26 mouse cellular contexts compared by ENCODE assay signal in genomic region chr3:100857139-100857538, GRCm38 (mm10). TPM values are rescaled to one million over a fixed set of nuclear protein-coding genes. Genes with fewer than 3 reads are reported as not detected.
DNase-seq lines count a peak whose midpoint lies in the region; ATAC-seq and TF ChIP-seq lines count a peak whose summit lies in the region.
"Had no signal": no experiment of that assay in that cellular context is flagged by ENCODE, and none has a peak within 500 bp of the region (broad histone marks: within the 10 kb centered on the region; RNA-seq: fewer than 3 reads in every experiment).

No protein-coding gene starts in this region.

- H3K4me1 ChIP-seq in embryonic facial prominence, embryonic 13.5 days, result peaks cover 11% of the 10 kb centered on the region; the same call in 1 of the 2 replicates
- H3K4me1 ChIP-seq in embryonic facial prominence, embryonic 10.5 days, result peaks cover 7% of the 10 kb centered on the region; the same call in 1 of the 2 replicates
- no peaks in the 10 kb centered on the region for H3K4me1 ChIP-seq in kidney, postnatal 0 days (replicated peaks; ENCODE audit: insufficient read depth, low read length)
- H3K4me1 ChIP-seq in forebrain, embryonic 15.5 days, result peaks cover 9% of the 10 kb centered on the region

- no peak for ATAC-seq in embryonic facial prominence, embryonic 13.5 days (ENCODE audit: insufficient number of reproducible peaks, insufficient read depth, low FRiP score, low TSS enrichment, low read depth)
- ATAC-seq in kidney, postnatal 0 days (replicated peaks; ENCODE audit: low FRiP score, low read depth), result no peak
- ATAC-seq in forebrain, embryonic 15.5 days (replicated peaks), result no peak
- ATAC-seq: forebrain, postnatal 0 days had no signal

- TF ChIP-seq CTCF in kidney, postnatal 0 days (IDR thresholded peaks at IDR 0.05; ENCODE audit: low read depth), result no peak

- H3K36me3 ChIP-seq in embryonic facial prominence, embryonic 13.5 days, result no peaks in the 10 kb centered on the region
- H3K36me3 ChIP-seq in embryonic facial prominence, embryonic 10.5 days (replicated peaks), result no peaks in the 10 kb centered on the region
- no peaks in the 10 kb centered on the region for H3K36me3 ChIP-seq in kidney, postnatal 0 days (ENCODE audit: insufficient read depth, low read length)
- no peaks in the 10 kb centered on the region for H3K36me3 ChIP-seq in forebrain, embryonic 15.5 days
- H3K36me3 ChIP-seq: hindbrain, embryonic 13.5 days had no signal

- H3K27ac ChIP-seq in embryonic facial prominence, embryonic 13.5 days, result peak overlapping the region; percentile 51; the same call in 1 of the 2 replicates
- no peak overlapping the region for H3K27ac ChIP-seq in embryonic facial prominence, embryonic 10.5 days (replicated peaks)
- no peak overlapping the region for H3K27ac ChIP-seq in kidney, postnatal 0 days
- H3K27ac ChIP-seq in forebrain, embryonic 15.5 days (replicated peaks), result no peak overlapping the region
- H3K27ac ChIP-seq: heart, adult 2 months; hindbrain, embryonic 13.5 days had no signal

- no peak overlapping the region for H3K4me3 ChIP-seq in embryonic facial prominence, embryonic 13.5 days
- H3K4me3 ChIP-seq in embryonic facial prominence, embryonic 10.5 days, result no peak overlapping the region
- no peak overlapping the region for H3K4me3 ChIP-seq in kidney, postnatal 0 days (replicated peaks; ENCODE audit: low read depth, low read length)
- no peak overlapping the region for H3K4me3 ChIP-seq in forebrain, embryonic 15.5 days
- H3K4me3 ChIP-seq: heart, adult 2 months; hindbrain, embryonic 13.5 days had no signal

- no peaks in the 10 kb centered on the region for H3K9me3 ChIP-seq in embryonic facial prominence, embryonic 13.5 days
- H3K9me3 ChIP-seq in embryonic facial prominence, embryonic 10.5 days, result no peaks in the 10 kb centered on the region
- no peaks in the 10 kb centered on the region for H3K9me3 ChIP-seq in kidney, postnatal 0 days (replicated peaks; ENCODE audit: low read length)
- H3K9me3 ChIP-seq in forebrain, embryonic 15.5 days, result no peaks in the 10 kb centered on the region
- H3K9me3 ChIP-seq: hindbrain, embryonic 13.5 days had no signal

- H3K27me3 ChIP-seq in embryonic facial prominence, embryonic 13.5 days, result no peaks in the 10 kb centered on the region
- H3K27me3 ChIP-seq in embryonic facial prominence, embryonic 10.5 days (replicated peaks; ENCODE audit: low read depth, poor library complexity, severe bottlenecking), result no peaks in the 10 kb centered on the region
- no peaks in the 10 kb centered on the region for H3K27me3 ChIP-seq in kidney, postnatal 0 days (ENCODE audit: insufficient read depth, low read length)
- H3K27me3 ChIP-seq in forebrain, embryonic 15.5 days, result no peaks in the 10 kb centered on the region
- H3K27me3 ChIP-seq: hindbrain, embryonic 13.5 days had no signal

- H3K9ac ChIP-seq in embryonic facial prominence, embryonic 13.5 days, result no peak overlapping the region
- H3K9ac ChIP-seq in kidney, postnatal 0 days (ENCODE audit: low read depth, low read length), result no peak overlapping the region
- no peak overlapping the region for H3K9ac ChIP-seq in forebrain, embryonic 15.5 days (replicated peaks)
- H3K9ac ChIP-seq: forebrain, postnatal 0 days; hindbrain, embryonic 13.5 days had no signal

- H3K4me2 ChIP-seq in embryonic facial prominence, embryonic 13.5 days, result no peak overlapping the region
- no peak overlapping the region for H3K4me2 ChIP-seq in kidney, postnatal 0 days (ENCODE audit: low read length)
- no peak overlapping the region for H3K4me2 ChIP-seq in forebrain, embryonic 15.5 days (replicated peaks)
- H3K4me2 ChIP-seq: hindbrain, embryonic 13.5 days; midbrain, embryonic 11.5 days had no signal

- 67% methylated on average over 5 of the region's 5 CpGs for WGBS in embryonic facial prominence, embryonic 13.5 days
- 83% methylated on average over 5 of the region's 5 CpGs for WGBS in embryonic facial prominence, embryonic 10.5 days
- WGBS in kidney, postnatal 0 days, result 61% methylated on average over 5 of the region's 5 CpGs
- WGBS in forebrain, embryonic 15.5 days, result 93% methylated on average over 5 of the region's 5 CpGs

- no peak for DNase-seq in embryonic facial prominence, embryonic 10.5 days (ENCODE audit: low spot score)
- DNase-seq in kidney, postnatal 0 days (ENCODE audit: low spot score), result peak; percentile 12
- no peak for DNase-seq in kidney, postnatal 36 days
- DNase-seq in urinary bladder, postnatal 14 days (ENCODE audit: low spot score), result peak; percentile 11
- DNase-seq in urinary bladder, postnatal 36 days (ENCODE audit: low spot score in 2 of 2), result no peak
- DNase-seq in adrenal gland, postnatal 14 days, result no peak
- DNase-seq: adrenal gland, postnatal 10 days; cerebellum, adult 2 months; cerebellum, postnatal 25 days; forebrain, postnatal 0 days; gastrocnemius, postnatal 14 days; heart, adult 2 months; heart, postnatal 36 days; kidney, postnatal 10 days; layer of hippocampus, postnatal 36 days; right cerebral cortex, postnatal 25 days; thymus, adult 2 months had no signal

RNA-seq across cellular contexts. Expression of gene Vtcn1, which starts 31.9 kb away (rescaled TPM):
- 0.17 and 0.20 TPM in 2 replicates for polyA plus RNA-seq in embryonic facial prominence, embryonic 13.5 days (2015; fragmentation: Nextera tagmentation; extraction: Ambion mirVana)
- not detected in 2 replicates for polyA plus RNA-seq in embryonic facial prominence, embryonic 10.5 days (2016; fragmentation: Nextera tagmentation; extraction: Ambion mirVana)
- 0.46 and 0.55 TPM in 2 replicates for polyA plus RNA-seq in kidney, postnatal 0 days (2015; fragmentation: Nextera tagmentation; extraction: Ambion mirVana)
- not detected in 2 replicates for polyA plus RNA-seq in forebrain, embryonic 15.5 days (2015; fragmentation: Nextera tagmentation; extraction: Ambion mirVana)
- total RNA-seq in adrenal gland, postnatal 14 days (2021), result 0.37 and 0.41 TPM in 2 replicates
- total RNA-seq: forebrain, postnatal 0 days; layer of hippocampus, adult 8-10 months; layer of hippocampus, postnatal 36 days; left cerebral cortex, postnatal 10 days; midbrain, postnatal 0 days had no signal
- polyA plus RNA-seq: forebrain, postnatal 0 days; hindbrain, embryonic 13.5 days; limb, embryonic 11.5 days; midbrain, embryonic 11.5 days; midbrain, postnatal 0 days; spleen, adult 2 months had no signal

Comparison
In these comparisons a context has a peak if more than half of its experiments do, and no peak if none do; other contexts are left out.
1. DNase-seq: peak in kidney, postnatal 0 days (single experiment) and urinary bladder, postnatal 14 days (single experiment); none in embryonic facial prominence, embryonic 10.5 days (single experiment), kidney, postnatal 36 days (0 of 2), urinary bladder, postnatal 36 days (0 of 2) and adrenal gland, postnatal 14 days (single experiment).